Mouse (Mus musculus): ENCODE data around the gene Il12rb1.

Gene Il12rb1

GRCm38 (mm10) chr8:70773833-70774232, 34.4 kb upstream of the Il12rb1 start:
- no peak for DNase-seq (ENCODE audit: low spot score)

GRCm38 (mm10) chr8:70774740-70775139, 33.5 kb upstream of the Il12rb1 start:
- no peak for DNase-seq (ENCODE audit: low spot score)

GRCm38 (mm10) chr8:70775227-70775626, 33.0 kb upstream of the Il12rb1 start:
- DNase-seq (ENCODE audit: low spot score): no peak

GRCm38 (mm10) chr8:70775851-70776495, 32.3 kb upstream of the Il12rb1 start:
- no peak for DNase-seq (ENCODE audit: low spot score)

- peak; percentile 95 for DNase-seq (ENCODE audit: low spot score)
These were observed 31.5 kb upstream of the Il12rb1 start, which contains the start of gene Pik3r2 for GRCm38 (mm10) chr8:70776496-70777444. Gene Pik3r2 (minus strand): TSS chr8:70776713.

GRCm38 (mm10) chr8:70780093-70780492, 28.2 kb upstream of the Il12rb1 start:
- DNase-seq (ENCODE audit: low spot score): no peak

GRCm38 (mm10) chr8:70786291-70787050, 21.8 kb upstream of the Il12rb1 start:
- DNase-seq (ENCODE audit: low spot score): no peak

- no peak for DNase-seq (ENCODE audit: low spot score)
These were observed 21.2 kb upstream of the Il12rb1 start for GRCm38 (mm10) chr8:70787051-70787445.

GRCm38 (mm10) chr8:70787941-70788667, 20.1 kb upstream of the Il12rb1 start:
- no peak for DNase-seq (ENCODE audit: low spot score)

- DNase-seq (ENCODE audit: low spot score): no peak
These were observed 19.2 kb upstream of the Il12rb1 start for GRCm38 (mm10) chr8:70789046-70789445.

GRCm38 (mm10) chr8:70790846-70791245, 17.4 kb upstream of the Il12rb1 start:
- DNase-seq (ENCODE audit: low spot score): no peak

GRCm38 (mm10) chr8:70791294-70791701, 17.0 kb upstream of the Il12rb1 start:
- DNase-seq (ENCODE audit: low spot score): no peak

- DNase-seq (ENCODE audit: low spot score): peak; percentile 91
These were observed 16.1 kb upstream of the Il12rb1 start for GRCm38 (mm10) chr8:70791975-70792691.

GRCm38 (mm10) chr8:70792700-70793099, 15.5 kb upstream of the Il12rb1 start:
- DNase-seq (ENCODE audit: low spot score): peak; percentile 69

GRCm38 (mm10) chr8:70794215-70794614, 14.0 kb upstream of the Il12rb1 start:
- DNase-seq (ENCODE audit: low spot score): no peak

GRCm38 (mm10) chr8:70795370-70795769, 12.9 kb upstream of the Il12rb1 start:
- DNase-seq (ENCODE audit: low spot score): no peak

GRCm38 (mm10) chr8:70796403-70797080, 11.7 kb upstream of the Il12rb1 start:
- DNase-seq (ENCODE audit: low spot score): no peak

GRCm38 (mm10) chr8:70797081-70798070, 10.9 kb upstream of the Il12rb1 start:
- DNase-seq (ENCODE audit: low spot score): peak; percentile 91

GRCm38 (mm10) chr8:70798281-70798680, 10.0 kb upstream of the Il12rb1 start:
- no peak for DNase-seq (ENCODE audit: low spot score)

Measured in c-Kit-positive CD71-positive TER-119-positive erythroid progenitor cells, embryonic 14.5 days (primary cell).